Mouse (Mus musculus): ENCODE results near the gene Ung. TPM values are rescaled to one million over a fixed set of nuclear protein-coding genes. Genes with fewer than 3 reads are reported as not detected.

Ung gene
- polyA plus RNA-seq, 1 experiment from 2014 or later: 44.0 TPM

DNA sequence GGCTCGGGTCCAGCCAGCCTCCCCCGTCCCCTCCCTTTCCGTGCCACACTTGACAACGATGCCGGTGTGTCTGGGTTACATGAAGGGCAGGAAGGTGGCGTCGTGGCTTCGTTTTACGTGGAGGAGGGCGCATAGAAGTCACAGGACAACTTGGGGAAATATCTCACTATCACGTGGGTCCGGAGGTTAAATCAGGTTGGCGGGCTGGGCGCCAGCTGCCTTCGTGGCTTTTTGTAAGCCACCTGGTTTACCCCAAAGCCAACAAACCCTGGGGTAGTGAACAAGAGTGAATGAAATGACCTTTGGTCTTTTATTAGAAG is 1.3 kb downstream of the Ung start:
- peak; percentile 61 for DNase-seq
- ATAC-seq (ENCODE audit: insufficient read depth): no peak
- 2% methylated on average over 15 of the region's 15 CpGs for WGBS
- Histone ChIP-seq H3K4me2 (peak overlapping the region; percentile 99), H3K4me1 (ENCODE audit: insufficient read depth) (no peaks in the 10 kb centered on the region), H3K4me3 (ENCODE audit: low read depth, low read length) (peak overlapping the region; percentile 79), H3K27me3 (ENCODE audit: insufficient read depth, low read length) (no peaks in the 10 kb centered on the region), H3K27ac (ENCODE audit: low read depth) (peak overlapping the region; percentile 63), H3K9me3 (ENCODE audit: low read depth, low read length) (no peaks in the 10 kb centered on the region), H3K36me3 (ENCODE audit: insufficient read depth) (peaks cover 25% of the 10 kb centered on the region; the same call in 1 of the 2 replicates), H3K9ac (peak overlapping the region; percentile 62)
- no peak for TF ChIP-seq CTCF (IDR thresholded peaks at IDR 0.05; ENCODE audit: low read depth)

- Histone ChIP-seq H3K9ac (peak overlapping the region; percentile 9; the same call in 1 of the 2 replicates), H3K4me2 (peak overlapping the region; percentile 99; the same call in 1 of the 2 replicates), H3K36me3 (ENCODE audit: insufficient read depth) (peaks cover 38% of the 10 kb centered on the region), H3K4me3 (ENCODE audit: low read depth, low read length) (no peak overlapping the region), H3K9me3 (ENCODE audit: low read depth, low read length) (no peaks in the 10 kb centered on the region), H3K4me1 (ENCODE audit: insufficient read depth) (peaks cover 2% of the 10 kb centered on the region; the same call in 1 of the 2 replicates), H3K27ac (ENCODE audit: low read depth) (no peak overlapping the region), H3K27me3 (ENCODE audit: insufficient read depth, low read length) (no peaks in the 10 kb centered on the region)
- TF ChIP-seq CTCF (IDR thresholded peaks at IDR 0.05; ENCODE audit: low read depth): no peak
- DNase-seq (no peak), ATAC-seq (ENCODE audit: insufficient read depth) (no peak)
- 74% methylated on average over 6 of the region's 6 CpGs for WGBS
Measured at GRCm38 (mm10) chr5:114132841-114133240, 2.7 kb downstream of the Ung start.

- Histone ChIP-seq H3K4me1 (ENCODE audit: insufficient read depth) (peaks cover 5% of the 10 kb centered on the region; the same call in 1 of the 2 replicates), H3K9ac (peak overlapping the region; percentile 6; the same call in 1 of the 2 replicates), H3K27ac (ENCODE audit: low read depth) (no peak overlapping the region), H3K4me2 (no peak overlapping the region), H3K4me3 (ENCODE audit: low read depth, low read length) (no peak overlapping the region), H3K9me3 (ENCODE audit: low read depth, low read length) (no peaks in the 10 kb centered on the region), H3K36me3 (ENCODE audit: insufficient read depth) (peaks cover 40% of the 10 kb centered on the region), H3K27me3 (ENCODE audit: insufficient read depth, low read length) (no peaks in the 10 kb centered on the region)
- 45% methylated on average over 6 of the region's 6 CpGs for WGBS
- peak; percentile 58 for TF ChIP-seq CTCF (IDR thresholded peaks at IDR 0.05; ENCODE audit: low read depth)
- DNase-seq (peak; percentile 78), ATAC-seq (ENCODE audit: insufficient read depth) (no peak)
Measured at GRCm38 (mm10) chr5:114134091-114134534, 3.9 kb downstream of the Ung start.

DNA sequence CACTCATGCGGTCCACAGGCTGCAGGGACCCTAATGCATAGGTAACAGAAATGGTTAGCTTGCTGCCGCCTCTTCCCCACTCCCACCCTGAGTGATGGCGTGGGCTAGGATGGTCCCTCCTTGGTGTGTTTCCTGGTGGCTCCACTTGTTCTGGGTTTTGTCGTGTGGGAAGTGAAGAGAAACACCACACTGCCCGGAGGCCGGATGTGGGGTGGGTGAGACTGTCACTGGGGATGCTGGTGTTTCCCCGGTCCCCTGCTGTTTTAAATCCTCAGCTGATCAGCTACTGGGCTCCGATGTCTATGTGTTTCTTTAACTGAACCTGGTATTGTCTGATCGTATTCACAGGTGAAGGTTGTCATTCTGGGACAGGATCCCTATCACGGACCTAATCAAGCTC is 5.3 kb downstream of the Ung start:
- 89% methylated on average over 10 of the region's 10 CpGs for WGBS
- DNase-seq (no peak), ATAC-seq (ENCODE audit: insufficient read depth) (no peak)
- no peak for TF ChIP-seq CTCF (IDR thresholded peaks at IDR 0.05; ENCODE audit: low read depth)
- Histone ChIP-seq H3K27ac (ENCODE audit: low read depth) (no peak overlapping the region), H3K27me3 (ENCODE audit: insufficient read depth, low read length) (no peaks in the 10 kb centered on the region), H3K4me1 (ENCODE audit: insufficient read depth) (peaks cover 5% of the 10 kb centered on the region; the same call in 1 of the 2 replicates), H3K9me3 (ENCODE audit: low read depth, low read length) (no peaks in the 10 kb centered on the region), H3K4me2 (no peak overlapping the region), H3K9ac (no peak overlapping the region), H3K4me3 (ENCODE audit: low read depth, low read length) (no peak overlapping the region), H3K36me3 (ENCODE audit: insufficient read depth) (peaks cover 44% of the 10 kb centered on the region)

- no peak for ATAC-seq (ENCODE audit: insufficient read depth)
- Histone ChIP-seq H3K9me3 (ENCODE audit: low read depth, low read length) (no peaks in the 10 kb centered on the region), H3K4me1 (ENCODE audit: insufficient read depth) (peaks cover 5% of the 10 kb centered on the region; the same call in 1 of the 2 replicates), H3K27ac (ENCODE audit: low read depth) (no peak overlapping the region; the same call in 1 of the 2 replicates), H3K4me3 (ENCODE audit: low read depth, low read length) (no peak overlapping the region), H3K36me3 (ENCODE audit: insufficient read depth) (peaks cover 44% of the 10 kb centered on the region), H3K27me3 (ENCODE audit: insufficient read depth, low read length) (no peaks in the 10 kb centered on the region), H3K9ac (no peak overlapping the region), H3K4me2 (no peak overlapping the region)
- TF ChIP-seq CTCF (IDR thresholded peaks at IDR 0.05; ENCODE audit: low read depth): no peak
- 76% methylated on average over 15 of the region's 15 CpGs for WGBS
- no peak for DNase-seq
Measured at GRCm38 (mm10) chr5:114137481-114138276, 7.5 kb downstream of the Ung start.

DNA sequence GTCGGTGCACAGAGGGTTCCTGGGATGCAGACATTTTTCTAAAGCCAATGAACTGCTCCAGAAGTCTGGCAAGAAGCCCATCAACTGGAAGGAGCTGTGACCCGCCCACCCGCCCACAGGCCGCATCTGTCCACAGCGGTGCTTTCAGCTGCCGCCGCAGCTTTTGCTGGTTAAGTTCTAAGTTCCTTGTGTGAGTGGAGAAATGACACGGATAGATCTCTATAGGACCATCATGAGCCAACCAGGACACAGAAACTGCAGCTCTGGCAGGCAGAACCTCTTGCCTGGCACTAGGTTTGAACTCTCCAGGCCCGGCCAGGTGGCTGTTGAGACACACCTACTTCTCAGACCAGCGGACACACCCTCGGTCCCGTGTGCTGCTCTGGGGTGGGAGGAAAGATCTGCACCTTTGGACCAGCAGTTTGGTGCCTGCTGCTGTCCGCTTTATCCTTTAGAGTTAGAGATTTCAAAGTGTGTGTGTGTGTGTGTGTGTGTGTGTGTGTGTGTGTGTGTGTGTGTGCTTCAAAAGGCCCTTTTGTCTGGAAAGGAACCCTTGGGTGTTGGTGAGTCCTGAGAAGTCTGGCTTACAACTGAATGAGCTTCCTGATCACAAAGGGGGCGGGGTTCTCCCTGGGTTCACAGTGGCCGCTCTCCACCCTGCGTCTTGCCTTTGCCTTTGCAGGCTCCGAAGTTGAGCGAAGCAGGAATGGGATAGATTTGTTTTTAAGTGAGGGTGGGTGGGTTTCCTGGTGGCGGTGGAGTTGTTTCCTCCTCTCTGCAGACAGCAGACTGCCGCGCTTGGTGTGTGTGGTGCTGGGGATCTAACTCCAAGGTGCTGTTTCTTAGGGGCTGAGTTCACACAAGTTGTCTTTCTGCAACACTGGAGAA is 8.3 kb downstream of the Ung start:
- no peak for TF ChIP-seq CTCF (IDR thresholded peaks at IDR 0.05; ENCODE audit: low read depth)
- Histone ChIP-seq H3K4me3 (ENCODE audit: low read depth, low read length) (no peak overlapping the region), H3K9me3 (ENCODE audit: low read depth, low read length) (no peaks in the 10 kb centered on the region), H3K4me2 (no peak overlapping the region), H3K4me1 (ENCODE audit: insufficient read depth) (peaks cover 5% of the 10 kb centered on the region; the same call in 1 of the 2 replicates), H3K27ac (ENCODE audit: low read depth) (peak overlapping the region; percentile 56; the same call in 1 of the 2 replicates), H3K27me3 (ENCODE audit: insufficient read depth, low read length) (no peaks in the 10 kb centered on the region), H3K9ac (no peak overlapping the region), H3K36me3 (ENCODE audit: insufficient read depth) (peaks cover 42% of the 10 kb centered on the region)
- 60% methylated on average over 21 of the region's 21 CpGs for WGBS
- DNase-seq (peak; percentile 71), ATAC-seq (ENCODE audit: insufficient read depth) (peak; percentile 29)

Data from lung, embryonic 14.5 days (tissue).